7 mouse cellular contexts compared by ENCODE assay signal in the genomic region with DNA sequence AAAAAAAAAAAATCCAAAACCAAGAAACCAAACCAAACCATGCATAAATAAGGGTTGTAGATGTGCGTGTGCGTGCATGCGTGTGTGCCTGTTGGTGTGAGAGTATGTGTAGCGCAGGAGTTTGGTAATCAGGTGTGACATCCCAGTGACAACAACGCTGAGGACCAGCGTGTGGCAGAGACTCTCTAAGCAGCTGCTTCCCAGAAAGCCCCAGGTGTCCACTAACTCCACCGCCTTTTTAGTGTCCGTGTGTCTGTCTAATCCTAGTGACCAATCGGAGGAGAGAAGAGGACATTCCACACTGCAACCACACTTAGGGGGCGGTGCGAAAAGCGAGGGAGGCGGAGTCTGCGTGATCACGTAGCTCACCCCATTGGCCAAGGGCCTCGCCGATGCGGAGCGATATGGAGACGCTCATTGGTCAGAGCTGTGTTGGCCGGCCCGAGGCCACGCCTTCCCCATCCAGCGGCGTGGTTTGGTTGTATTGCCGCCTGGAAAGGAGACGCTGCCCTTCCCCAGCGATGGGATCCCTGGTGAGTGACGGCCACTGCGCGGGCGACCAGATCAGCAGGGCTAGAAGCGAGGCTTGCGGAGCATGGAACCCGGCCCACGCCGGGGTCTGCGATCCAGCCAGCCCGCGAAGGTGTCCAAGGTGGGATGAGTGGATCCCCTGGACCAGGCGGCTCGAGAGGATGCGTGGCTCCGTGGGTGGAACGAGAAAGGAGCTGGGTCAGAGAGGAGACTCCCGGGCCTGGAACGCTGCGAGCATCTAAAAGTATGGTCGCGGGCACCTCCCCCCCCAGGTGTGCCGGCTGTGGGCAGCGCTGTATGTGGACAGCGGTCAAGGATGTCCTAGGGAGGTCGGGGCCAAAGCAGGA. TPM values are rescaled to one million over a fixed set of nuclear protein-coding genes. Genes with fewer than 3 reads are reported as not detected.
DNase-seq lines count a peak whose midpoint lies in the region; ATAC-seq lines count a peak whose summit lies in the region.

A gene (plus strand): TSS at position 461 of the 878 bp plus-strand sequence.

- peak within 1 kb of the TSS; percentile 92 for H3K4me3 ChIP-seq in embryonic facial prominence, embryonic 12.5 days
- peak within 1 kb of the TSS; percentile 97 for H3K4me3 ChIP-seq in limb, embryonic 11.5 days (ENCODE audit: low read depth, low read length)
- H3K4me3 ChIP-seq in midbrain, embryonic 14.5 days (replicated peaks; ENCODE audit: low read depth, low read length) = peak within 1 kb of the TSS; percentile 89

- peak within 1 kb of the TSS; percentile 88 for H3K9ac ChIP-seq in embryonic facial prominence, embryonic 12.5 days
- peak within 1 kb of the TSS; percentile 75 for H3K9ac ChIP-seq in limb, embryonic 11.5 days (ENCODE audit: low read length)
- H3K9ac ChIP-seq in midbrain, embryonic 14.5 days (replicated peaks; ENCODE audit: low read length) = peak within 1 kb of the TSS; percentile 73

- no peaks in the 10 kb centered on the region for H3K9me3 ChIP-seq in embryonic facial prominence, embryonic 12.5 days
- H3K9me3 ChIP-seq in limb, embryonic 11.5 days (ENCODE audit: control insufficient read depth, low read length) = no peaks in the 10 kb centered on the region
- H3K9me3 ChIP-seq in midbrain, embryonic 14.5 days (ENCODE audit: control insufficient read depth, low read length) = no peaks in the 10 kb centered on the region

- H3K4me1 ChIP-seq in embryonic facial prominence, embryonic 12.5 days = peaks cover 11% of the 10 kb centered on the region
- peaks cover 11% of the 10 kb centered on the region for H3K4me1 ChIP-seq in limb, embryonic 11.5 days (ENCODE audit: control insufficient read depth, insufficient read depth, low read length)
- peaks cover 12% of the 10 kb centered on the region for H3K4me1 ChIP-seq in midbrain, embryonic 14.5 days (ENCODE audit: control insufficient read depth, insufficient read depth, low read length)

- peak within 1 kb of the TSS; percentile 76 for H3K27ac ChIP-seq in embryonic facial prominence, embryonic 12.5 days
- H3K27ac ChIP-seq in limb, embryonic 11.5 days (replicated peaks; ENCODE audit: low read depth, low read length) = 0 out of 2 replicates have a peak within 1 kb of the TSS, but pooled peaks have one; percentile 39
- H3K27ac ChIP-seq in midbrain, embryonic 14.5 days (replicated peaks; ENCODE audit: low read depth, low read length) = peak within 1 kb of the TSS; percentile 70

- ATAC-seq in embryonic facial prominence, embryonic 12.5 days (ENCODE audit: insufficient number of reproducible peaks, insufficient read depth, low FRiP score, low TSS enrichment) = peak; percentile 98
- ATAC-seq in limb, embryonic 11.5 days (ENCODE audit: insufficient number of reproducible peaks, low FRiP score, low TSS enrichment, low read depth) = peak; percentile 98
- ATAC-seq in midbrain, embryonic 14.5 days (ENCODE audit: low FRiP score, low TSS enrichment) = peak; percentile 98

- peaks cover 17% of the 10 kb centered on the region for H3K36me3 ChIP-seq in embryonic facial prominence, embryonic 12.5 days
- H3K36me3 ChIP-seq in limb, embryonic 11.5 days (ENCODE audit: control insufficient read depth, insufficient read depth, low read length) = peaks cover 7% of the 10 kb centered on the region
- H3K36me3 ChIP-seq in midbrain, embryonic 14.5 days (ENCODE audit: control insufficient read depth, insufficient read depth, low read length) = peaks cover 20% of the 10 kb centered on the region

- H3K4me2 ChIP-seq in embryonic facial prominence, embryonic 12.5 days (replicated peaks) = peak within 1 kb of the TSS; percentile 87
- peak within 1 kb of the TSS; percentile 70 for H3K4me2 ChIP-seq in limb, embryonic 11.5 days (ENCODE audit: low read depth, severe bottlenecking)
- peak within 1 kb of the TSS; percentile 95 for H3K4me2 ChIP-seq in midbrain, embryonic 14.5 days (ENCODE audit: low read length)

- no peaks in the 10 kb centered on the region for H3K27me3 ChIP-seq in embryonic facial prominence, embryonic 12.5 days
- H3K27me3 ChIP-seq in limb, embryonic 11.5 days (ENCODE audit: control insufficient read depth, insufficient read depth, low read length) = no peaks in the 10 kb centered on the region
- no peaks in the 10 kb centered on the region for H3K27me3 ChIP-seq in midbrain, embryonic 14.5 days (ENCODE audit: control insufficient read depth, insufficient read depth, low read length)

- WGBS in embryonic facial prominence, embryonic 12.5 days = under 1% methylated on average over 54 of the region's 54 CpGs
- under 1% methylated on average over 54 of the region's 54 CpGs for WGBS in limb, embryonic 11.5 days
- WGBS in midbrain, embryonic 14.5 days = under 1% methylated on average over 54 of the region's 54 CpGs

- DNase-seq in adrenal gland, postnatal 25 days = peak; percentile 97
- DNase-seq in heart, adult 11 months = peak; percentile 100
- peak; percentile 99 for DNase-seq in kidney, adult 18-20 months
- peak; percentile 98 for DNase-seq in limb, embryonic 11.5 days (ENCODE audit: low spot score)
- peak; percentile 99 for DNase-seq in midbrain, embryonic 14.5 days
- DNase-seq in spleen, adult 18-20 months = peak; percentile 96

RNA-seq across cellular contexts. Expression of the gene that starts here (rescaled TPM):
- total RNA-seq in adrenal gland, postnatal 25 days (2021) = 65.4 and 83.5 TPM in 2 replicates
- 29.6 and 31.0 TPM in 2 replicates for polyA plus RNA-seq in embryonic facial prominence, embryonic 12.5 days (2016; fragmentation: Nextera tagmentation; extraction: Ambion mirVana)
- 19.5 and 20.1 TPM in 2 replicates for polyA plus RNA-seq in limb, embryonic 11.5 days (2014; fragmentation: Nextera tagmentation; extraction: Ambion mirVana)
- polyA plus RNA-seq in midbrain, embryonic 14.5 days (2014; fragmentation: Nextera tagmentation; extraction: Ambion mirVana) = 26.1 and 29.7 TPM in 2 replicates

Comparison
In these comparisons a context has a peak if more than half of its experiments do, and no peak if none do; other contexts are left out.
1. Peak in every context shown above with its lines: DNase-seq, ATAC-seq, H3K4me3 ChIP-seq and H3K27ac ChIP-seq.